Mouse (Mus musculus) left cerebral cortex, postnatal 14 days (tissue): ENCODE results near the gene Odf3l2. TPM values are rescaled to one million over a fixed set of nuclear protein-coding genes. Genes with fewer than 3 reads are reported as not detected.
A peak's percentile ranks its signal among the peaks of the same experiment; 100 is the strongest.

Experiments
- DNase-seq, 2 experiments: peaks; one replicate each; pipeline ENCODE4 v3.0.0; 2021 to 2022; ENCODE audit warnings: low spot score in 2 of 2, mixed read lengths in 1 of 2
- intact Hi-C: fragments of 180-260 bp; cut with DNase I; formaldehyde crosslinking; loops from one replicate; pipeline ENCODE4 v1.15.1; 2025
- total RNA-seq, 2 experiments: library from RNA; stranded (reverse); gene quantifications; 2 replicates each; pipeline ENCODE4 v1.2.3; 2021

Gene Odf3l2
- total RNA-seq, 2 experiments from 2014 or later = 0.46 to 0.63 TPM

- intact Hi-C loops = no loop called here
- no peak for DNase-seq
Observed at GRCm38 (mm10) chr10:79672088-79672455, 26.5 kb upstream of the Odf3l2 start.

GRCm38 (mm10) chr10:79671396-79672087 lies 26.0 kb upstream of the Odf3l2 start:
- intact Hi-C loops = no loop called here
- no peak for DNase-seq

- DNase-seq = no peak
- intact Hi-C loops = no loop called here
Observed at GRCm38 (mm10) chr10:79670071-79670888, 24.7 kb upstream of the Odf3l2 start.

- intact Hi-C loops = loop anchor here (2.0 kb wide), 1 partner anchor 75 kb away; no protein-coding TSS in a partner anchor
- peak; percentile 77 to 82 for DNase-seq
Observed at GRCm38 (mm10) chr10:79669576-79670057, 24.1 kb upstream of the Odf3l2 start.

- intact Hi-C loops = loop anchor here (2.0 kb wide), 1 partner anchor 74 kb away; no protein-coding TSS in a partner anchor
Observed at GRCm38 (mm10) chr10:79668771-79669575, 23.4 kb upstream of the Odf3l2 start, which contains the start of gene Tpgs1. Gene Tpgs1 (plus strand): TSS chr10:79669369.

GRCm38 (mm10) chr10:79668076-79668475 lies 22.5 kb upstream of the Odf3l2 start:
- intact Hi-C loops = loop anchor here (2.0 kb wide), 1 partner anchor 73 kb away; no protein-coding TSS in a partner anchor

More at GRCm38 (mm10) chr10:79668771-79669575, 23.4 kb upstream of the Odf3l2 start, which contains the start of gene Tpgs1:
- peak; percentile 93 to 96 for DNase-seq

GRCm38 (mm10) chr10:79666493-79666892 lies 21.0 kb upstream of the Odf3l2 start:
- intact Hi-C loops = no loop called here
- no peak for DNase-seq

More at GRCm38 (mm10) chr10:79668076-79668475, 22.5 kb upstream of the Odf3l2 start:
- DNase-seq = no peak

GRCm38 (mm10) chr10:79665051-79665450 lies 19.5 kb upstream of the Odf3l2 start:
- intact Hi-C loops = no loop called here
- DNase-seq = no peak

GRCm38 (mm10) chr10:79664131-79664665 lies 18.7 kb upstream of the Odf3l2 start, which contains the start of gene Madcam1:
Gene Madcam1 (plus strand): TSS chr10:79664559.
- intact Hi-C loops = no loop called here

GRCm38 (mm10) chr10:79661861-79662260 lies 16.3 kb upstream of the Odf3l2 start:
- no peak for DNase-seq
- intact Hi-C loops = no loop called here

More at GRCm38 (mm10) chr10:79664131-79664665, 18.7 kb upstream of the Odf3l2 start, which contains the start of gene Madcam1:
- DNase-seq = peak; percentile 69 to 78

- intact Hi-C loops = no loop called here
Observed at GRCm38 (mm10) chr10:79660298-79660697, 14.8 kb upstream of the Odf3l2 start.

GRCm38 (mm10) chr10:79658829-79659228 lies 13.3 kb upstream of the Odf3l2 start:
- DNase-seq = no peak
- intact Hi-C loops = no loop called here

More at GRCm38 (mm10) chr10:79660298-79660697, 14.8 kb upstream of the Odf3l2 start:
- no peak for DNase-seq

GRCm38 (mm10) chr10:79654946-79655395 lies 9.4 kb upstream of the Odf3l2 start:
- intact Hi-C loops = no loop called here
- DNase-seq = peak; percentile 54 to 80

- intact Hi-C loops = no loop called here
- no peak for DNase-seq
Observed at GRCm38 (mm10) chr10:79652789-79653188, 7.3 kb upstream of the Odf3l2 start.

- intact Hi-C loops = loop anchor here (1.0 kb wide), 1 partner anchor 54 kb away; no protein-coding TSS in a partner anchor
- DNase-seq = peak; percentile 87 to 91
Observed at GRCm38 (mm10) chr10:79649070-79649751, 3.7 kb upstream of the Odf3l2 start.

GRCm38 (mm10) chr10:79638486-79639204 lies 6.9 kb downstream of the Odf3l2 start:
- DNase-seq = peak; percentile 41 to 65
- intact Hi-C loops = no loop called here
